Mouse (Mus musculus): ENCODE results near the gene Serpina3f. TPM values are rescaled to one million over a fixed set of nuclear protein-coding genes. Genes with fewer than 3 reads are reported as not detected.

The Serpina3f gene
- total and polyA plus RNA-seq, 3 experiments = 0.35 to 0.51 TPM; not detected in 1

- in situ Hi-C loops (cut with MboI; ENCODE audit: low pct_ligation_motif_present, low pct_unique_long_range_greater_than_20kb, low sequenced_read_pairs) = loop anchor here (10.0 kb wide), 1 partner anchor 167 kb away; no protein-coding TSS in a partner anchor
- H3K9me3 ChIP-seq (replicated peaks; ENCODE audit: low read length) = no peaks in the 10 kb centered on the region
- no peak for DNase-seq (ENCODE audit: extremely low read depth)
- TF ChIP-seq HCFC1 (IDR thresholded peaks at IDR 0.05; ENCODE audit: low read depth, low read length) (no peak), ETS1 (conservative IDR thresholded peaks at IDR 0.05; ENCODE audit: low read depth, low read length) (no peak)
- no peak overlapping the region for H3K9ac ChIP-seq (ENCODE audit: insufficient read depth, low read depth)
- no peak overlapping the region for H3K4me3 ChIP-seq (replicated peaks in 1 of 3; ENCODE audit: low read depth in 2 of 3, low read length in 2 of 3, poor library complexity in 1 of 3)
- no peak overlapping the region for H3K4me2 ChIP-seq (ENCODE audit: insufficient read depth, low read depth, poor library complexity, severe bottlenecking)
- dilution Hi-C loops (cut with MboI; ENCODE audit: extremely low pct_ligation_motif_present, extremely low pct_unique_long_range_greater_than_20kb, low sequenced_read_pairs) = no loop called here
- no peaks in the 10 kb centered on the region for H3K27me3 ChIP-seq (replicated peaks)
- H3K36me3 ChIP-seq (replicated peaks in 1 of 2; ENCODE audit: control insufficient read depth in 1 of 2, insufficient read depth in 1 of 2, low read length in 1 of 2) = no peaks in the 10 kb centered on the region
- peaks cover 3 to 19% of the 10 kb centered on the region in 2 experiments; a peak in 3 of 4 replicates for H3K4me1 ChIP-seq (ENCODE audit: control insufficient read depth in 1 of 2, insufficient read depth in 2 of 2)
- no peak overlapping the region for H3K27ac ChIP-seq (ENCODE audit: insufficient read depth, low read depth)
- no peaks in the 10 kb centered on the region for H3K79me2 ChIP-seq (replicated peaks; ENCODE audit: control insufficient read depth, extremely low read depth, insufficient read depth, poor library complexity, severe bottlenecking)
Measured at GRCm38 (mm10) chr12:104247553-104248002, 33.2 kb downstream of the Serpina3f start.

DNA sequence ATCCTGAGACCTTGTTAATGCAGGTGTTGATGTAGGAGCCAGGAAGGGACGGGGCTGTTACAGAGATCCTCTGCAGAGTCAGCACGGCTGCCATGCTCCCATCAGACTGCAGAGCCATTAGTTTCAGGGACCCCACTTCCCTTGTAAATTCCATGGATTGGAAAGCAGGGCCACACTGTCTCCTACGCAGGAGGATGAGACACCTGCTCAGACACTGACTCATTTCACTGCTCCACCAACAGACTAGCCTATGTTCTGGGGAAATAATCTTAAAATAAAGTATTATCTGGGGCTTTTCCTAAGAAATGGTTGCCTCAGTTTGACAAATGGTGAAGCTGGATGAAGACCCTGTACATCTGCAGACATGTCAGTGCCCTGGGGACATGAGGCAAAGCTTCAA, 33.9 kb downstream of the Serpina3f start:
- TF ChIP-seq JUN (IDR thresholded peaks at IDR 0.05; ENCODE audit: insufficient read depth, low read depth, low read length) (no peak), POLR2AphosphoS2 (IDR thresholded peaks at IDR 0.05; ENCODE audit: low read depth, low read length) (no peak), TCF12 (IDR thresholded peaks at IDR 0.05; ENCODE audit: low read depth, low read length) (no peak), PAX5 (IDR thresholded peaks at IDR 0.05; ENCODE audit: low read length) (no peak)
- H3K4me1 ChIP-seq (ENCODE audit: control insufficient read depth in 1 of 2, insufficient read depth in 2 of 2) = peaks cover 3 to 19% of the 10 kb centered on the region in 2 experiments; a peak in 3 of 4 replicates
- no peak for DNase-seq (ENCODE audit: extremely low read depth)
- H3K27me3 ChIP-seq (replicated peaks) = no peaks in the 10 kb centered on the region
- no peak overlapping the region for H3K4me2 ChIP-seq (ENCODE audit: insufficient read depth, low read depth, poor library complexity, severe bottlenecking)
- no peak overlapping the region for H3K4me3 ChIP-seq (replicated peaks in 1 of 3; ENCODE audit: low read depth in 2 of 3, low read length in 2 of 3, poor library complexity in 1 of 3)
- no peaks in the 10 kb centered on the region for H3K79me2 ChIP-seq (replicated peaks; ENCODE audit: control insufficient read depth, extremely low read depth, insufficient read depth, poor library complexity, severe bottlenecking)
- no peak overlapping the region for H3K27ac ChIP-seq (ENCODE audit: insufficient read depth, low read depth)
- dilution Hi-C loops (cut with MboI; ENCODE audit: extremely low pct_ligation_motif_present, extremely low pct_unique_long_range_greater_than_20kb, low sequenced_read_pairs) = no loop called here
- no peaks in the 10 kb centered on the region for H3K36me3 ChIP-seq (replicated peaks in 1 of 2; ENCODE audit: control insufficient read depth in 1 of 2, insufficient read depth in 1 of 2, low read length in 1 of 2)
- in situ Hi-C loops (cut with MboI; ENCODE audit: low pct_ligation_motif_present, low pct_unique_long_range_greater_than_20kb, low sequenced_read_pairs) = loop anchor here (10.0 kb wide), 1 partner anchor 167 kb away; no protein-coding TSS in a partner anchor
- no peak overlapping the region for H3K9ac ChIP-seq (ENCODE audit: insufficient read depth, low read depth)
- H3K9me3 ChIP-seq (replicated peaks; ENCODE audit: low read length) = no peaks in the 10 kb centered on the region

DNA sequence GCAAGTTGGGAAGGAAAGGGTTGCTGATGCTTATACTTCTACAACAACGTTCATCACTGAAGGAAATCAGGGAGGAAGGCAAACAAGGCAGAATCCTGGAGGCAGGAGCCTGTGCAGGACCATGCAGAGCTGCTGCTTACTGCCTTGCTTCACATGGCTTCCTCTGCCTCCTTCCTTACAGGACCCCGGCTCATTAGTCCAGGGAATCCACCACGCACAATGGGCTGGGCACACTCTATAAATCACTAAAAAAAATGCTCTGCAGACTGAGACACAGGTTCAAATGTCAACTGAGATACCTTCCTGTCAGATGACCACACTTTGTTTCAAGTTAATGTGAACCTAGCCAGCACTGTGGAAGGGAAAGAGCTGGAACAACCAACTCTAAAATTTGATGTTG, 46.7 kb downstream of the Serpina3f start:
- H3K9me3 ChIP-seq (replicated peaks; ENCODE audit: low read length) = no peaks in the 10 kb centered on the region
- no peak overlapping the region for H3K27ac ChIP-seq (ENCODE audit: insufficient read depth, low read depth)
- no peaks in the 10 kb centered on the region for H3K27me3 ChIP-seq (replicated peaks)
- no peaks in the 10 kb centered on the region for H3K79me2 ChIP-seq (replicated peaks; ENCODE audit: control insufficient read depth, extremely low read depth, insufficient read depth, poor library complexity, severe bottlenecking)
- no peak overlapping the region for H3K9ac ChIP-seq (ENCODE audit: insufficient read depth, low read depth)
- TF ChIP-seq SMC3 (IDR thresholded peaks at IDR 0.05; ENCODE audit: low read depth, low read length) (no peak), ETS1 (conservative IDR thresholded peaks at IDR 0.05; ENCODE audit: low read depth, low read length) (no peak), USF1 (IDR thresholded peaks at IDR 0.05; ENCODE audit: low read depth, low read length) (no peak), MXI1 (IDR thresholded peaks at IDR 0.05; ENCODE audit: low read depth, low read length) (no peak), MAX (IDR thresholded peaks at IDR 0.05; ENCODE audit: low read length) (no peak), UBTF (IDR thresholded peaks at IDR 0.05; ENCODE audit: low read depth, low read length) (no peak), MAZ (IDR thresholded peaks at IDR 0.05; ENCODE audit: low read depth, low read length) (no peak), MEF2A (IDR thresholded peaks at IDR 0.05; ENCODE audit: borderline replicate concordance, low read depth, low read length) (no peak), CHD1 (IDR thresholded peaks at IDR 0.05; ENCODE audit: low read depth, low read length) (no peak), CHD2 (IDR thresholded peaks at IDR 0.05; ENCODE audit: low read length) (no peak)
- dilution Hi-C loops (cut with MboI; ENCODE audit: extremely low pct_ligation_motif_present, extremely low pct_unique_long_range_greater_than_20kb, low sequenced_read_pairs) = no loop called here
- in situ Hi-C loops (cut with MboI; ENCODE audit: low pct_ligation_motif_present, low pct_unique_long_range_greater_than_20kb, low sequenced_read_pairs) = no loop called here
- DNase-seq (ENCODE audit: extremely low read depth) = no peak
- no peaks in the 10 kb centered on the region for H3K36me3 ChIP-seq (replicated peaks in 1 of 2; ENCODE audit: control insufficient read depth in 1 of 2, insufficient read depth in 1 of 2, low read length in 1 of 2)
- no peak overlapping the region for H3K4me3 ChIP-seq (replicated peaks in 1 of 3; ENCODE audit: low read depth in 2 of 3, low read length in 2 of 3, poor library complexity in 1 of 3)
- H3K4me1 ChIP-seq (ENCODE audit: control insufficient read depth in 1 of 2, insufficient read depth in 2 of 2) = peaks cover 14 to 32% of the 10 kb centered on the region in 2 experiments
- H3K4me2 ChIP-seq (ENCODE audit: insufficient read depth, low read depth, poor library complexity, severe bottlenecking) = no peak overlapping the region

All from CH12.LX (cell line).